ENCODE assay signal across 17 mouse cellular contexts in the genomic region with DNA sequence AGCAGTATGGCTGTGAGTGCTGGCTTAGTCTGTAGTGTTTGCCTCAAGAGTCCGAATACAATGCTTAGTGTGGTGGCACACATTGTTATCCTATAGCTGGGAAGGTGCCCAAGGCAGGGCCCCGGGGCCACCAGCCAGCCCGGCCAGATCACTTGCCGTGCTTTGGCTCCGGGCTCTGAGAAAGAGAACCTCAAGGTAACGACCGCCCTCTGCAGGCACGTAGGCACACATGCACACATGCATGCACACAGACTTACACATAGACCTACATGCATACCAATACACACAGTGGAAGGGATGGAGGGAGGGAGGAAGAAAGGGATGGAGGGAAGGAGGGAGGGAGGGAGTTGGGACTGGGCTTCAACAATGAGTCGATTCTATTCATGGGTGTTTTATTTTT. TPM values are rescaled to one million over a fixed set of nuclear protein-coding genes. Genes with fewer than 3 reads are reported as not detected.
"Had no signal": no experiment of that assay in that cellular context is flagged by ENCODE, and none has a peak within 500 bp of the region (broad histone marks: within the 10 kb centered on the region; RNA-seq: fewer than 3 reads in every experiment).

No protein-coding gene starts in this region.

- H3K36me3 ChIP-seq: midbrain, embryonic 10.5 days; midbrain, embryonic 12.5 days; neural tube, embryonic 13.5 days; neural tube, embryonic 15.5 days; stomach, embryonic 15.5 days had no signal

- H3K9me3 ChIP-seq: midbrain, embryonic 12.5 days; neural tube, embryonic 13.5 days; neural tube, embryonic 15.5 days; stomach, embryonic 15.5 days had no signal

- H3K4me3 ChIP-seq: midbrain, embryonic 10.5 days; midbrain, embryonic 12.5 days; myocyte; neural tube, embryonic 13.5 days; neural tube, embryonic 15.5 days; stomach, embryonic 15.5 days had no signal

- H3K27me3 ChIP-seq: neural tube, embryonic 13.5 days; neural tube, embryonic 15.5 days; stomach, embryonic 15.5 days had no signal

- ATAC-seq: midbrain, embryonic 16.5 days had no signal

- H3K4me1 ChIP-seq: midbrain, embryonic 12.5 days; neural tube, embryonic 13.5 days; neural tube, embryonic 15.5 days; stomach, embryonic 15.5 days had no signal

- H3K27ac ChIP-seq: midbrain, embryonic 10.5 days; midbrain, embryonic 12.5 days; neural tube, embryonic 13.5 days; neural tube, embryonic 15.5 days; stomach, embryonic 15.5 days; stomach, postnatal 0 days had no signal

- DNase-seq: lung, adult 18-20 months; lung, embryonic 14.5 days; lung, postnatal 10 days; lung, postnatal 4 days; midbrain, embryonic 14.5 days; right cerebral cortex, postnatal 14 days; thymus, adult 2 months; thymus, postnatal 25 days; thymus, postnatal 4 days had no signal

RNA-seq across cellular contexts. Expression of gene Runx3, which starts 2.6 kb away (rescaled TPM):
- polyA plus RNA-seq: midbrain, embryonic 12.5 days; midbrain, embryonic 14.5 days; midbrain, embryonic 16.5 days had no signal
